Mouse (Mus musculus) effector memory CD4-positive, alpha-beta T cell, adult 7 months (primary cell): ENCODE data around the gene Nkapl. TPM values are rescaled to one million over a fixed set of nuclear protein-coding genes. Genes with fewer than 3 reads are reported as not detected.

Experiments
- polyA plus RNA-seq: library from polyadenylated mRNA; unstranded; fragments of 100-300 nt; shearing (Covaris generic); gene quantifications from one replicate; pipeline ENCODE4 v1.2.1, GENCODE M21; 2017

Nkapl gene
- not detected for polyA plus RNA-seq

GRCm38 (mm10) chr13:21468061-21469019, at the start of gene Nkapl:
Gene Nkapl (minus strand): TSS chr13:21468509.

GRCm38 (mm10) chr13:21501182-21501581, 32.9 kb upstream of the Nkapl start, which contains the start of gene Gm11273:
Gene Gm11273 (minus strand): TSS chr13:21501418.

GRCm38 (mm10) chr13:21495080-21495479, 26.8 kb upstream of the Nkapl start, which contains the start of gene AK157302:
Gene AK157302 (plus strand): TSS chr13:21495223.

GRCm38 (mm10) chr13:21478759-21479670, 10.7 kb upstream of the Nkapl start, which contains the start of the genes Zkscan4 and Gm10065:
Gene Zkscan4 (plus strand): TSS chr13:21478907.
Gene Gm10065 (minus strand): TSS chr13:21479441.

GRCm38 (mm10) chr13:21453449-21453848, 14.9 kb downstream of the Nkapl start, which contains the start of gene Zscan26:
Gene Zscan26 (minus strand): TSS chr13:21453730.

GRCm38 (mm10) chr13:21440503-21441206, 27.7 kb downstream of the Nkapl start, which contains the start of gene Pgbd1:
Gene Pgbd1 (minus strand): TSS chr13:21441058.

Other genes starting within 250 kb of the Nkapl start
- gene Gpx5, start 175.8 kb downstream of the Nkapl start, polyA plus RNA-seq, result 0.30 TPM
- gene Gpx6, start 156.4 kb downstream of the Nkapl start, polyA plus RNA-seq, result 0.57 TPM
- gene Olfr1367, start 121.6 kb downstream of the Nkapl start, polyA plus RNA-seq, result not detected
- 3.7 TPM for gene Zscan12, start 105.7 kb downstream of the Nkapl start, polyA plus RNA-seq
- 36.5 TPM for gene Zkscan3, start 65.8 kb downstream of the Nkapl start, polyA plus RNA-seq
- 0.39 TPM for gene Pgbd1, start 27.5 kb downstream of the Nkapl start, polyA plus RNA-seq
- 7.8 TPM for gene Zscan26, start 14.8 kb downstream of the Nkapl start, polyA plus RNA-seq
- gene Zkscan4, start 10.4 kb upstream of the Nkapl start, polyA plus RNA-seq, result not detected
- gene Gm10065, start 10.9 kb upstream of the Nkapl start, polyA plus RNA-seq, result not detected
- 0.21 TPM for gene AK157302, start 26.7 kb upstream of the Nkapl start, polyA plus RNA-seq
- gene Gm11273, start 32.9 kb upstream of the Nkapl start, polyA plus RNA-seq, result 11.8 TPM
- gene Zkscan8, start 62.6 kb upstream of the Nkapl start, polyA plus RNA-seq, result 2.6 TPM
- not detected for gene Olfr1366, start 74.3 kb upstream of the Nkapl start, polyA plus RNA-seq
- 0.35 TPM for gene Olfr1535, start 91.4 kb upstream of the Nkapl start, polyA plus RNA-seq
- gene Olfr1364, start 113.2 kb upstream of the Nkapl start, polyA plus RNA-seq, result not detected
- gene Olfr1362, start 145.5 kb upstream of the Nkapl start, polyA plus RNA-seq, result not detected
- gene Olfr11, start 174.0 kb upstream of the Nkapl start, polyA plus RNA-seq, result not detected
- not detected for gene Olfr1361, start 194.9 kb upstream of the Nkapl start, polyA plus RNA-seq
- gene Olfr1360, start 208.9 kb upstream of the Nkapl start, polyA plus RNA-seq, result 0.26 TPM
- gene Olfr1359, start 229.6 kb upstream of the Nkapl start, polyA plus RNA-seq, result not detected
- not detected for gene Hist1h2bl, start 247.6 kb upstream of the Nkapl start, polyA plus RNA-seq
- gene Hist1h2ai, start 247.9 kb upstream of the Nkapl start, polyA plus RNA-seq, result not detected
- gene Hist1h3h, start 249.2 kb upstream of the Nkapl start, polyA plus RNA-seq, result 3.6 TPM